Mouse (Mus musculus): ENCODE results near the gene Gprin2. TPM values are rescaled to one million over a fixed set of nuclear protein-coding genes. Genes with fewer than 3 reads are reported as not detected.

Gene Gprin2
- polyA plus RNA-seq (2015; fragmentation: Nextera tagmentation; extraction: Ambion mirVana): 1.3 and 1.9 TPM in 2 replicates

GRCm38 (mm10) chr14:34201231-34202035 lies at the start of gene Gprin2:
Gene Gprin2 (minus strand): TSS chr14:34201653.
- H3K36me3 ChIP-seq: no peaks in the 10 kb centered on the region
- no peaks in the 10 kb centered on the region for H3K9me3 ChIP-seq
- peak within 1 kb of the TSS; percentile 73 for H3K9ac ChIP-seq
- H3K27ac ChIP-seq: no peak within 1 kb of the TSS
- peaks cover 6% of the 10 kb centered on the region for H3K4me1 ChIP-seq
- 1% methylated on average over 39 of the region's 52 CpGs for WGBS
- peaks cover 21% of the 10 kb centered on the region for H3K27me3 ChIP-seq
- H3K4me3 ChIP-seq: peak within 1 kb of the TSS; percentile 80
- H3K4me2 ChIP-seq (replicated peaks): peak within 1 kb of the TSS; percentile 94
- peak; percentile 58 for ATAC-seq (ENCODE audit: low FRiP score, low read depth)

- 82% methylated on average over 6 of the region's 6 CpGs for WGBS
- Histone ChIP-seq H3K4me1 (no peaks in the 10 kb centered on the region), H3K9me3 (no peaks in the 10 kb centered on the region), H3K36me3 (peaks cover 8% of the 10 kb centered on the region), H3K4me2 (replicated peaks) (no peak overlapping the region), H3K27me3 (no peaks in the 10 kb centered on the region), H3K9ac (no peak overlapping the region), H3K4me3 (no peak overlapping the region), H3K27ac (no peak overlapping the region)
- ATAC-seq (ENCODE audit: low FRiP score, low read depth): no peak
Observed at GRCm38 (mm10) chr14:34240676-34241075, 39.2 kb upstream of the Gprin2 start.

GRCm38 (mm10) chr14:34240263-34240662 lies 38.8 kb upstream of the Gprin2 start:
- 82% methylated on average over 10 of the region's 10 CpGs for WGBS
- ATAC-seq (ENCODE audit: low FRiP score, low read depth): no peak
- Histone ChIP-seq H3K9ac (no peak overlapping the region), H3K36me3 (peaks cover 8% of the 10 kb centered on the region), H3K27ac (no peak overlapping the region), H3K4me3 (no peak overlapping the region), H3K4me1 (no peaks in the 10 kb centered on the region), H3K4me2 (replicated peaks) (no peak overlapping the region), H3K9me3 (no peaks in the 10 kb centered on the region), H3K27me3 (no peaks in the 10 kb centered on the region)

- peaks cover 8% of the 10 kb centered on the region for H3K36me3 ChIP-seq
- no peaks in the 10 kb centered on the region for H3K27me3 ChIP-seq
- 5% methylated on average over 16 of the region's 16 CpGs for WGBS
- peak overlapping the region; percentile 34 for H3K4me3 ChIP-seq
- H3K27ac ChIP-seq: no peak overlapping the region
- H3K4me1 ChIP-seq: peaks cover 5% of the 10 kb centered on the region; the same call in 1 of the 2 replicates
- peak overlapping the region; percentile 55 for H3K9ac ChIP-seq
- peak overlapping the region; percentile 68 for H3K4me2 ChIP-seq (replicated peaks)
- no peaks in the 10 kb centered on the region for H3K9me3 ChIP-seq
- ATAC-seq (ENCODE audit: low FRiP score, low read depth): peak; percentile 96
Observed at GRCm38 (mm10) chr14:34234630-34235380, 33.4 kb upstream of the Gprin2 start.

- no peak for ATAC-seq (ENCODE audit: low FRiP score, low read depth)
- Histone ChIP-seq H3K4me1 (peaks cover 5% of the 10 kb centered on the region; the same call in 1 of the 2 replicates), H3K4me2 (replicated peaks) (no peak overlapping the region), H3K36me3 (peaks cover 8% of the 10 kb centered on the region), H3K9me3 (no peaks in the 10 kb centered on the region), H3K27me3 (no peaks in the 10 kb centered on the region), H3K4me3 (no peak overlapping the region), H3K9ac (no peak overlapping the region), H3K27ac (no peak overlapping the region)
- WGBS: 73% methylated on average over 4 of the region's 4 CpGs
Observed at GRCm38 (mm10) chr14:34233846-34234245, 32.4 kb upstream of the Gprin2 start.

GRCm38 (mm10) chr14:34232866-34233680 lies 31.6 kb upstream of the Gprin2 start:
- ATAC-seq (ENCODE audit: low FRiP score, low read depth): no peak
- H3K4me2 ChIP-seq (replicated peaks): no peak overlapping the region
- H3K4me3 ChIP-seq: no peak overlapping the region
- peaks cover 3% of the 10 kb centered on the region; the same call in 1 of the 2 replicates for H3K36me3 ChIP-seq
- no peaks in the 10 kb centered on the region for H3K9me3 ChIP-seq
- no peak overlapping the region for H3K9ac ChIP-seq
- H3K4me1 ChIP-seq: peaks cover 5% of the 10 kb centered on the region; the same call in 1 of the 2 replicates
- no peaks in the 10 kb centered on the region for H3K27me3 ChIP-seq
- no peak overlapping the region for H3K27ac ChIP-seq
- WGBS: 84% methylated on average over 9 of the region's 9 CpGs

GRCm38 (mm10) chr14:34232340-34232739 lies 30.9 kb upstream of the Gprin2 start:
- ATAC-seq (ENCODE audit: low FRiP score, low read depth): no peak
- no peak overlapping the region for H3K4me2 ChIP-seq (replicated peaks)
- no peak overlapping the region for H3K4me3 ChIP-seq
- H3K27me3 ChIP-seq: no peaks in the 10 kb centered on the region
- 60% methylated on average over 7 of the region's 7 CpGs for WGBS
- no peaks in the 10 kb centered on the region for H3K9me3 ChIP-seq
- no peak overlapping the region for H3K27ac ChIP-seq
- no peak overlapping the region for H3K9ac ChIP-seq
- peaks cover 5% of the 10 kb centered on the region; the same call in 1 of the 2 replicates for H3K4me1 ChIP-seq
- H3K36me3 ChIP-seq: peaks cover 3% of the 10 kb centered on the region; the same call in 1 of the 2 replicates

- no peak overlapping the region for H3K4me2 ChIP-seq (replicated peaks)
- no peak overlapping the region for H3K27ac ChIP-seq
- H3K4me3 ChIP-seq: no peak overlapping the region
- no peaks in the 10 kb centered on the region for H3K9me3 ChIP-seq
- 85% methylated on average over 10 of the region's 10 CpGs for WGBS
- H3K9ac ChIP-seq: no peak overlapping the region
- H3K27me3 ChIP-seq: no peaks in the 10 kb centered on the region
- H3K4me1 ChIP-seq: no peaks in the 10 kb centered on the region
- no peaks in the 10 kb centered on the region for H3K36me3 ChIP-seq
- no peak for ATAC-seq (ENCODE audit: low FRiP score, low read depth)
Observed at GRCm38 (mm10) chr14:34228830-34229506, 27.5 kb upstream of the Gprin2 start.

GRCm38 (mm10) chr14:34227981-34228380 lies 26.5 kb upstream of the Gprin2 start:
- Histone ChIP-seq H3K4me3 (no peak overlapping the region), H3K4me1 (no peaks in the 10 kb centered on the region), H3K27me3 (no peaks in the 10 kb centered on the region), H3K27ac (no peak overlapping the region), H3K9ac (no peak overlapping the region), H3K9me3 (no peaks in the 10 kb centered on the region), H3K4me2 (replicated peaks) (no peak overlapping the region), H3K36me3 (no peaks in the 10 kb centered on the region)
- WGBS: 89% methylated on average over 12 of the region's 12 CpGs
- no peak for ATAC-seq (ENCODE audit: low FRiP score, low read depth)

- Histone ChIP-seq H3K4me3 (no peak overlapping the region), H3K9me3 (no peaks in the 10 kb centered on the region), H3K27me3 (peaks cover 10% of the 10 kb centered on the region), H3K27ac (no peak overlapping the region), H3K4me2 (replicated peaks) (no peak overlapping the region), H3K4me1 (no peaks in the 10 kb centered on the region), H3K36me3 (no peaks in the 10 kb centered on the region), H3K9ac (no peak overlapping the region)
- WGBS: 70% methylated on average over 4 of the region's 4 CpGs
- ATAC-seq (ENCODE audit: low FRiP score, low read depth): no peak
Observed at GRCm38 (mm10) chr14:34226566-34226965, 25.1 kb upstream of the Gprin2 start.

GRCm38 (mm10) chr14:34225986-34226385 lies 24.5 kb upstream of the Gprin2 start:
- H3K4me3 ChIP-seq: no peak overlapping the region
- H3K4me1 ChIP-seq: no peaks in the 10 kb centered on the region
- no peaks in the 10 kb centered on the region for H3K9me3 ChIP-seq
- no peaks in the 10 kb centered on the region for H3K36me3 ChIP-seq
- H3K27me3 ChIP-seq: peaks cover 16% of the 10 kb centered on the region
- ATAC-seq (ENCODE audit: low FRiP score, low read depth): no peak
- H3K9ac ChIP-seq: no peak overlapping the region
- no peak overlapping the region for H3K4me2 ChIP-seq (replicated peaks)
- H3K27ac ChIP-seq: no peak overlapping the region
- WGBS: 82% methylated on average over 9 of the region's 9 CpGs

All from limb, embryonic 13.5 days (tissue).